Mouse (Mus musculus) gastrocnemius, postnatal 4 days (tissue): ENCODE data around the gene Daam1. TPM values are rescaled to one million over a fixed set of nuclear protein-coding genes. Genes with fewer than 3 reads are reported as not detected.

Experiments
- DNase-seq, 2 experiments: peaks; one replicate each; pipeline ENCODE4 v3.0.0; 2021 to 2022; ENCODE audit warnings: low spot score in 2 of 2, mixed read lengths in 2 of 2
- total RNA-seq, 2 experiments: library from RNA; stranded (reverse); gene quantifications; 2 replicates each; pipeline ENCODE4 v1.2.3; 2021

Gene Daam1
- total RNA-seq, 2 experiments from 2014 or later: 28.8 to 34.6 TPM

DNA sequence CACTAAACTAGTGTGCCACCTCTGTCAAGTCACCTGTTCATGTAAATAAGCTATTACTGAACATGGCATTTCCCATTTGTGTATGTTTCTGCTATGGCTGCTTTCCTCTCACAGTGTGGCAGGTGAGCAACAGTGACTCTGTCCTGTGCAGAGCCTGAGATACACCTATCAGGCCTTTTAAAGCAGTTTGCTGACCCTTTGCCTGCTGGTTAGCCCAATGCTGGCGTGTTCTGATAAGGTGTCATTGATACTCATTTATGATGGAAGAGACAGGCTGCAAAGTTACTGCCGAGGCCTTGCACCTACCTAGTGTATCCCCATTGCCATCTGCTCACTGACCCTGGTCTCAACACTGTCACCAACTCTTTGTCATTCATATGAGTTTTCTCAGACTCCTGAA is 99.0 kb downstream of the Daam1 start:
- DNase-seq: no peak

DNA sequence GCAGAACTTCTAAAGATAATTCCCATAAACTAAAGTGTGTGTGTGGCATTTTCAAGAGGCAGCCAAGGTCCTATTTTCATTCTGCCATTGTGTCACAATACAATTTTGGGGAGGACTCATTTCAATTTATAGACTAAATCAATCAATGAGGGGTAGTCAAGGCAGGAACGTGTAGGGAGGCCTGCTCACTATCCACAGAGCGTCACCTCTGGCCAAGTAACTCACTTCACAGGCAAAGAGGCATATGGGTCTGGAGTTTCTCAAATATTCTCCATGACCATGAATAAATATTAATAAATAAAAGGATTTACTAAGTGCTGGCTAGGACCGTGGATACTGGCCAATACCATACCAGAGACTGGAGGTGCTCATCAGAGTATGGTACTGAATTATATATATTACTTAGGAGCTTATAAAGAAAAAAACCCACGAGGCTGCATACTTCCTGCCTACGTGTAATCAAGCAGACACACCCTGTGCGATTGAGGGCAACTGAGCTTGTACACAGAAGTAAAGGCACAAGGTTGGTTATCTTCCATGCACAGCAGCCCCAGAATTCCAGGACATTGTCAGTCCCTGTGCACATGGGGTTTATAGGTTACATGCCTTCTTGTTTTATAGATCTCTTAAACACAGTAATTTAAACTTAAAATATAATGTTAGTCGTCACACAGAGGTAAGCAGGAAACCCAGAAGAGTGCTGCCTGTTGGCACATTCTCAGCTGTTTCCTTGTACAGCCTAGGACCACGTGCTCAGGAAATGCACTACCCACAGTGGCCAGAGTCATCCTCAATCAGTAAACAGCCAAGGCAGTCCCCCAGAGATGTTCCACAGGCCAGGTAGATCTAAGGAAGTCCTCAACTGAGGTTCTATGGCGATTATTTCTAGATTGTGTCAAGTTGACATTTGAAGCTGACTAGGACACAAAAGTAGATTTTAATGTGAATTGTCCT is 101.8 kb downstream of the Daam1 start:
- no peak for DNase-seq

DNA sequence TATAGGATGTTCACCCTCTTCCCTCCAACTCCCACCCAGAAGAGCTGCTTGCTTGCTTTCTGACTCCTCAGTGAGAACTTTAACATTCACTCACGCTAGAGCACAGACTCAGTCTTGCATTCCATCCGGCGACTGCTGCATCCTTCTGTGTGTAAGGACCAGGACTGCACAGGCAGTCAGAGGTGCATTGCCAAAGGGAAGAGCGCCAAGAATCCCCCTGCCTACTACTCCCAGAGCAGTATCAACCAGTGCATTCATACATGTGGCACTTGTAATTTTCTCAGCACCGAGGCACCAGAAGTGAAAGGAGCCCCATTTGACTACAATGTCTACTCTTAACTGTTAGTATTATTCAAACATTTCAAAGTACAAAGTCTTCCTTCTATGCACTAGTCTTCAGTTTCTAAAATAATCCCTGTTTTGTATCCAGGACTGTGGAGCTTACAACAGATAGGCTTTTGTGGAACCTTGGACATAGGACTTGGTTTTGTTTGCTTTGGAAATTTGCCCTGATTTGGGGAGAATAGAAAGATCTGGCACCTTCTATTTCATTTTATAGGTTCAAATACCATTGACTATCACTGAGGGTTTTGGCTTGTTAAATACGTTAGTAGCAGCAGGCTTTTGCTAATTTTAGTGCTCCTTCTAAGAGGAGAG is 103.2 kb downstream of the Daam1 start:
- no peak for DNase-seq

DNA sequence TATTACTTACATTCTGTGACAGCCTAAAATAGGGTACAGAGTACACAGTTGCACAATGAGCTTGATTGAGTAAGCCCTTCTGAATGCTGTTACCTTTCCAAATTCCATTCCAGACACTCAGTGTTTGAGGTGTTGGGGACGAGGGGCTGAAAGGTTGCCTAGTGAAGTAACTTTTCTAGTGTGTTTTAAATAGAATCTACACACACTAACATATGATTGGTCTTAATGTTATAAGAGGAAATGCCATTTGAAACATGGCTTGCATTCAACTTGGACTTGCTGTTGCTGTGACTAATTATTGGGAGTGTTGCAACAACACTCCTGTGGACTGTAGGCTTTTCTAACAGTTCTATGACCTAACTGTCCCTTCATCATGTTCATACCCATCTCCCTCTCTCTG is 105.8 kb downstream of the Daam1 start:
- no peak for DNase-seq

DNA sequence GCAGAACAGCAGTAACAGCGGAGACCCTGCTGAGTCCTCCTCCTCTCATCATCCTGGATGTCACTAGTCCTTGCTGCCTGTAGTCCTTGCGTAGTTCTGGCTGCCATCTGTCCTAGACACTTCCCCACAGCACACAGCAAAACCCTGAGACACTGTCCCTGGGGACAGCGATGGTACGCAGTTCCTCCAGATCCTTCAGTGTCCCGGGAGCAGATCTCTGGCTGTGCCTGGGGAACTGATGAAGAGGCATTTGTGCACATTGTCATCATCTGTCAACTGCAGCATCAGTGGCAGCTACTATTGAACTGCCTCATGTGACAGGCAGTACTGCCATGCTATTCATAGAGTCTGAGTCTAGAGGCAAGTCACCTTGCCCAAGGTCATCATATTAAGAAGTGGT is 107.6 kb downstream of the Daam1 start:
- no peak for DNase-seq

DNA sequence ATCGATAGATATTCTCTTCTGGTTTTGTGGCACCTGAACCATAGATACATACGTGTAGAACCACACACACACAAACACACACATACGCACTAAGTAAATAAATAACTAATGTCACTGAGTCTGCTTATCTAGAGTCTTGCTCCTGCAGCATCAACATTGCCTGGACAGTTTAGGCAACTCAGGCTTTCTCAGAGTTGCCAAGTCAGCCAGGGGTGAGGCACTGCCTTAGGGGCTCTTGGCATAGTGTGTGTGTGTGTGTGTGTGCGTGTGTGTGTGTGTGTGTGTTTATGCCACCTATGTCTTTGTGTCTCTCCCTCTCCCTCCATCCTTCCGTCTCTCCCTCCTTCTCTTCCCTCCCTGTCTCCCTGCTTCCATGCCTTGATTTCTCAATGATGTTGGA is 110.4 kb downstream of the Daam1 start:
- DNase-seq: no peak

DNA sequence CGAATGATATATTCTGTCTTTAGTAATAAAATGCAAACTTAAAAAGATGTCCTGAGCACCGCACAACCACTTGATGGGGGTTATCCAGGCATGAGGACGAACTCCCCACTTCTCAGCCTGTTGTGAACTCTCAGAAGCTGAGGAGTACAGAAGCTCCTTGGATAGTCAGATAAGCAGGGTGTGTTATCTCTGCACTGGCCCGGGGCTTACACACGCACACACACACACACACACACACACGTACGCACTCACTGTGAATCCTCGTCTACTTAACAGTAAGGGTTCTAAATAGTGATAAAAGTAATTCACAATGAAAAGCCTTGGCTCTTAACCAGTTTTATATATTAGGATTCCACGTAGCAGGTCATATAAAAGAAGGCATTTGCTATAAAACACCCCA is 112.2 kb downstream of the Daam1 start:
- DNase-seq: no peak

DNA sequence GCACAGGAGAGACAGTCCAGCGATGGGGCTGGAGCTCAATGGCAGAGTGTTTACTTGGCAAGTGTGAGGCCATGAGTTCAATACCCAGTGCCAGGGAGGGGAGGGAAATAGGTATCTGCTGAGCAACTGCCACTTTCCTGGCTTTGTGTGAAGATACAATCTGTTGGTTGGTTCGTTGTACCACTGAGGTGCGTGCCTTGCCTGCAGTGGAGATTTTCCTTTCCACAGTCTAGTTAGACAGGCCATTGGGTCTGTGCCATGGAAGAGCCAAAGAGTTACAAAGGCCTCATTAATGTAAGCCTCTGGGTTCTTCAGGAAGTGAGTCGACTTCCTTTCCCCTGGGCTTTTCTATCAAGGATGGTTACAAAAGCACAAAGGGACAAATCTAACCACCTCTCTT is 112.8 kb downstream of the Daam1 start:
- no peak for DNase-seq

DNA sequence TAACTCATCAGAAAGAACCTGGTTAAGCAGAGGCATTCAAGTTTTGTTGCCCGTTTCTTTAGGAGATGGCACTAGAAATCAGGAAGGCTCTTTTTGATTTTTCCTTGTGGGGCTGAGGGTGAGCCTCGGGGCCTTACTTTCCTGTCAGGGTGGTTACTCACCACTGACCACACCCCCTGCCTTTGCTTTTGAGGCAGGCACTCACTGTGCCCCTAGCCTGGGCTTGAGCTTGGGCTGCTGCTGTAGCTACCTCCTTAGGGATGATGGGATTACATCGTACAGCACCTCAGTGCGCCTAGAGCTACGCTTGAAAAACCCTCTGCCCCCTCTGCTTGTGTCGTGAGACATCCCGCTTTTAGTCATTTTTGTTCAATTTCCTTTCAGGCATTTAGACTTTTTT is 115.0 kb downstream of the Daam1 start:
- no peak for DNase-seq

DNA sequence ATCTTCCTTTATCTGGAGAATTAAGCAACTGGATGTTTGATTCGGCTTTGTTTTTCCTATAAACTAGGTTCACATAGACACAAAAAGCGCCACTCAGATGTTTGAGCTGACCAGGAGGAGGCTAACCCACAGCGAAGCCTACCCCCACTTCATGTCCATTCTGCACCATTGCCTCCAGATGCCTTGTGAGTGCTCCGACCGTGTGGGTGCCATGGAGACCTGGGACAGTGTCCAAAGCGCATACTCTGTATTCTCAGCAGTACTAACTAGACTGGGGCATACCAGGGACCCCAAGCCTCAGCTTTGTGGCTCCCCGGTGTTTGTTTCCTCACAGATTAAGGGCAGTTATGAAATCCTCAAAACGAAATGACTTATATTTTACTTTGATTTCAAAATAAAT is 115.6 kb downstream of the Daam1 start:
- DNase-seq: no peak

DNA sequence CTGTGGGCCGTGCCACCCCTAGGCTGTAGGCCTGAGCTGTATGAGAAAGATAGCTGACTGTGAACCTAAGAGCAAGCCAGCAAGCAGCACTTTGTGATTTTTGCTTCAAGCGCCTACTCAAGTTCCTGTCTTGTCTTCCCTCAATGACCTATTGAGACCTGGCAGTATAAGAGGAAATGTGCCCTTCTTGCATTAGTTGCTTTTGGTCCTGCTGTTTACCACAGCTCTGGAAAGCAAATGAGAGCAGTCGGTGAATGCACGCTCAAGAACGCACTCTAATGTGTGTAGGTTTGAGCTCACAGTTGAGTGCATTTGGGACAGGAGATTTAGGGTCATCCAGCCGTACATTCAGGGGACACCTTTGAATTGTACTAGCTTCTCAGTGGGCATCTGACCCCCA is 118.1 kb downstream of the Daam1 start:
- DNase-seq: no peak

DNA sequence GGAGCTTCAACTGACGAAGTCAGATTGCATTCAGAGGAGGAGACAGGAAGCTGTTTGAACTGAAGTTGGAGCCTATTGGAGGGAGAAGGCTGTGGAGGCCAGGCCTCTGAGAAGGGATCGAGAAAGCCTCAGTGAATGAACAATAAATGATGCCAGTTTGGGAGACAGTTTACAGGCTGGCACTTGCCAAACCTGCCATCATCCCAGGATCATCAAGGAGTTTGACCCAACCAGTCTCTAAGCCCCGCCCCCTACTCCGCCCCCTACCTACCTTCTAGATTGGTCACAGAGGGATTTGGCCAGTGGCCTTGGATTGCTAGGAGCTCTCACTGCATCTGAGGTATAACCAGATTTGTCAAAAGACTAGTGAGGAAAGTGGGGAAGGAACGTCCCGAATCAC is 118.7 kb downstream of the Daam1 start:
- no peak for DNase-seq

DNA sequence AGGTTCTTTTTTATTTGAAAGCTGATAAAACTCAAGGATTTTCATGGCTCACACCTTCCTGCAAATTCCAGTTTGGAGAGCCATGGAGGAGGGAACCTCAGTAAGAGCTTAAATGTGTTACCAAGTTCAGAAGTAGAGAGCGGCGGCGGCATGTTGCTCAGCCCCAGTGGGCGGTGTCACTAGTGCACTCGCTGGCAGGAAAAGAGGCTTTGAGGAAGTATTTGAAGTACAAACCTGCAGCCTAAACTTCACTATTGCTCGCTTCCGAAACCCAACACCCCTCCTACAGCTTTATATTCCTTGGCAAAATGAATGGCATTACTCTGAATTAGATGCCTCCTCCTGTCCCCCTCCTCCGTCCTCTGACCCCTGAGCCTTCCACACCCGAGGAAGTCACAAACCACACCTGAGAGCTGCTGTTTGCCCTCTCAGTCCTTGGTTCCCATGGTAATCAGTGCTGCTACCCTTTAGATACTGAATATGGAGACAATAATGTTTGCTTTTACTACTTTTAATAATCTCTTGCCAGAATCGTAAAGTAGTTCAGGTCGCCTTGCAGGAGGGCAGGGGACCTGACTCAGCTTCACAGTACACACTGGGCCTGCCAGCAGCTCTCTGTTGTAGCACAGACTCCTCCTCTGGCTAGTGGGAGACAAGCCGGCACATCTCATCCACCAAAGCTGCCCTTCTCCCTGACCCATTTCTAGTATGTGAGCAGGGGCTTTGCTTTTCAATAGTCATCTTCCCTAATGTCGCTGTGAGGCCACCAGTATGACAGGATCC is 119.4 kb downstream of the Daam1 start:
- DNase-seq: no peak

DNA sequence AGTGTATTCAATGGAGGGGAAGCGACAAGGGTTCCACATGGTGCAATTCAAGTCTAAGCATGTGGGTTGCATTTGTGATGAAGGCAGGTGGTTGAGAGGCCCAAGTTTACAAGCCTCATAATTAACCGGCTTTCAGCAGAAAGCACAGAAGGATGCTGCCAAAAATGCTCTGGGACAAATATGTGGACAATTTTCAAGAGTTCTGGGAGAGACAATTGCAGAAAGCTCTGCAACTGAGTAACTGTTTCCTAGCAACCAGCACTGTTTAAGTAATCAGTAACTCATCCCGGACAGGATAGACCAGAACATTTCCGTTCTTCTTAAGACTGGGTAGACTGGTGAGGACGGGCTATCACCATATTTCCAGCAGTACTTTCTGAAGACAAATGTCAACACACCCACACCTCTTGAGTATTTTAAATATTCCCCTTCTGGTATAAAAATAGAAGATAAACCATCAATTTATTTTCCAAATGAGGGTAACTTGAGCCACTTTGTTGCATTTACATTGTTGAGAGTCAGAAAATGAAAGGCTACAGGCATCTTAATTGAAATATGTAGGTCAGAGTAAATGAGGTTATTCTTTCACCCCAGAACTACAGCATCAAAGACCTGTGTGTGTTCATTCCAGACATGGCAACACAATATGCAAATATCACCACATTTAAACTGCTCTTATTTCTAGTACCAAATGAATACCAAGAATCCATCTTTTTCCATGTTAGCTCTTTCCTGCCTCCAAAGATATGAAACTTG is 123.5 kb downstream of the Daam1 start:
- no peak for DNase-seq

DNA sequence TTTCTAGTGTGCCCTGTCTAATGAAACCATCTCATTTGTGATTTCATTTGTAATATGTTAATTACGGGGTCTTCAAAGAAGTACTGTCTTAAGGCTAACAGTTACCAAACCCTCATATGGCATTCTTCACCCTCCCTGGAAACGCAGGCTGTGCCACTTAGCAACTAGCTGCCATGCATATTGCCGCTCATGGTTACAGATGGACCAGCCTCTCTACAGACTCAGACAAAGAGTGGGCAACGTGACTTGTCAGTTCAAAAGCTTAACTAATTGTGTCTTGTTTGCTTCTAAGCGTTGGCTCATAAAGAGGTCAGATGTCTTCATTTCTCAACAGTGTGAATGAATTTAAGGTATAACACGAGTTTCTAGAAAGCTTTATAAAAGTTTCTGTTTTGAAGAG is 126.1 kb downstream of the Daam1 start:
- no peak for DNase-seq

DNA sequence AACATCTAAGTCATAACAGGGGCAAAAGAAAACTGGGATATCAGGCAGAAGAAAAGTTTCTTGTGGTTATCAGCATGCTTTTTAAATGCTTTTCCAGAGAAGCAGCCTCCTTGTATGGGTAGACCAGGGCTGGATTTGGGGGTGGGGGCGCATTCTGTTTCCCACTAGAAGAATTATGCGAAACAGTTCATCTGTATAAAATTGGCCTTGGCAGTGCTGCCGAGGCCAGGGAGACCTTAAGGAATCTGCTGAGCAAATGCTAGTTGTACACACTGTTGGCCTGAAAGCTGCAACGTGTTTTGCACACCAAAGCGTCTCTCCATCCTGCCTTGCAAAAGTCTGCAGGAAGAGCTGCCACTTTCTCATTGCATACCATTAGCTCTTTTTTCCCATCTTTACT is 126.6 kb downstream of the Daam1 start:
- DNase-seq: no peak

DNA sequence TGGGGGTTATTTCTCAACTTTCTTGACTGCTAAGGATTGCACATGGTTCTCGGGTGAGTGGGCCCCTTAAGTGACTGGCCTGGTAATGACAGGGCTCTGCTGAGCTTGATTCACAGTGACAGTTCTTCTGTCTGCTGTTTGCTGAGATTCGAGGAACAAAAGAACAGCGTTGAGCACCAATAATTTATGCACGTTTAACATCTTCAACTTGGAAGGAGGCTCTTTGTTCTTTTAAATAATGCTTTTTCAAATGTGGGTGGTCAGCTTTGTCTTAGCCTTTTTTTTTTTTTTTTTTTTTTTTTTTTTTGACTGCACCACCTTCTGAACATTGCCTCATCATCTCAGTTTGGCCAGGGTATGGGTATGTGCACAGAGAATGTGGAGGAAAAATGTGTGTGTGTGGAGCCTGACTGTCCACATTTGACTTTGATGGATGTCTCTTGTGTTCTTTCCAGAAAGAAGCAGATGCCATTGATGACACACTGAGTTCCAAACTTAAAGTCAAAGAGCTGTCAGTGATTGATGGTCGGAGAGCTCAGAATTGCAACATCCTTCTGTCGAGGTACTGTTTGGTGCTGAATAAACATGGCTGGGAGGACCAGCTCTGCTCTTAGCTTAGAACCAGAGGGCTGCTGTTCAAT is 128.6 kb downstream of the Daam1 start:
- no peak for DNase-seq

DNA sequence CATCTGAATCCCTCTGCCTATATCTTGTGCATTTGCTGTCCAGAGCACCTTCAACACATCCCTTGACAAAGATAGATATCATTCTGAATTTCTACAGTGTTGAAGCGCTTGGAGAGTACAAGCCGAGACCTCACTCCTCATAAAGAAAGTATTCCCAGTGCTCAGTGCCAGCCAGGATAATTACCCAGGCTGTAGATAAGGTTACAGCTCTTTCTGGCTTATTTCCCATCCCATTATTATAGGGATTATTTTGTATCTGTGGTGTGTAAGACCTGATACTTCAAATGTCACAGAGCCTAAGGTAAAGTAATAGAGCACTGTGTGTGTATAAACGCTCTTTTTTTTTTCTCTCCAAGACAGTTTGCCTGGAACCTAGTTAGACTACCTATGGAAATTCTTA is 130.8 kb downstream of the Daam1 start:
- DNase-seq: no peak

DNA sequence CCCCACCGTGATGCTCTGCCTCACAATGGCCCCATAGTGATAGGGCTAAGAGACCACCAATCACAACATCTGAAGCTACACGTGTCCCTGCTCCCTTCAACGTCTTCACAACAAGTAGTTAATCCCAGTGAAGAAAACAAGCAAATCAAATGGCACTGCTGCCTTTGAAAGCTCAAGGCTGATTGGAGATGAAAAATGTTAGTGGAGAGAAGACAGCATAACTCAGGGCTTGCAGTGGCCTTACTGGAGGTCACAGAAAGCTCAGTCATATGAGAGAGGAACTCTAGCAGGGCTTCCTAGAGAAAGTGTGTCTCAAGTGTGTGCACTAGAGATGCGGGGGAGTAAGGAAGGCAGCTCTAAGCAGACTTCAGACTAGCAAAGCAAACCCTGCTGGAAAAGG is 131.7 kb downstream of the Daam1 start:
- no peak for DNase-seq

DNA sequence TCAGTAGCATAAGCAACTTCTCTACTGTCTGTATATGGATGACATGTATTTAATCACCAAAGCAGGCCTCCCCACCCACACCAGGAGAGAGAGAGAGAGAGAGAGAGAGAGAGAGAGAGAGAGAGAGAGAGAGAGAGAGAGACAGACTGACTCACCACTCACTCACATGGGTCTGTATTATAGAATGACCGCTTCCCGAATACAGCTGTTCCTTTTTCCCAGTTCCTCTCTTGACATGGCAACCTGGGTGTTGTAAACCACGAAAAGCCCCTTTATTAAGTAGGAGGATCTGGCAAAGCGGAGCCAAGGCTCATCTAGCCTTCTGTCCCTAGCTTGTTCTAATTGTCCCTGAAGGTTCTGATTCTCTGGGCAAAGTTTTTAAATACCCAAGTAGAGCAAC is 137.7 kb downstream of the Daam1 start:
- DNase-seq: no peak

DNA sequence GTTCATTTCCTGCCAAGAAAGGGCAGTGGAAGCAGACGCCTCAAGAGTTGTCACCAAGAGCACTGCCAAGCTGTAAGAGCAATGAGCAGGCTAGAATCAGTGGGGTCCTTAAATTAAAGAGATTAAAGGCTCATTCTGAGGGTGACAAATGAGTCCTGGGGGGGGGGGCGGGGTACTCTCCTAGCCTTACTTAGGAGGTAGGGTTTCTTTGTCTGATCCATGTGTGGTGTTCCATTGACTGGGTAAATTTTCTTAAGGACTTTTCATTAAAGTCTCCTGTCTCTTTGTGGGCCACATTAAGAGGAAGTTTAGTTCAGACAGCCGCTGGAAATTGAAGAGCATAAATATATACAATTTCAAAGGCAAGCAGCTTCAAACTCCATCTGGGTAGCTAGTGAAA is 138.1 kb downstream of the Daam1 start:
- no peak for DNase-seq
